In genomic region chr17:28279780-28280422, GRCm38 (mm10) we compare ENCODE assay signal across 9 mouse cellular contexts. TPM values are rescaled to one million over a fixed set of nuclear protein-coding genes. Genes with fewer than 3 reads are reported as not detected.
DNase-seq lines count a peak whose midpoint lies in the region; ATAC-seq and TF ChIP-seq lines count a peak whose summit lies in the region.
"Had no signal": no experiment of that assay in that cellular context is flagged by ENCODE, and none has a peak within 500 bp of the region (broad histone marks: within the 10 kb centered on the region; RNA-seq: fewer than 3 reads in every experiment).

No protein-coding gene starts in this region.

- H3K9me3 ChIP-seq in kidney, embryonic 15.5 days (replicated peaks), result no peaks in the 10 kb centered on the region
- H3K9me3 ChIP-seq: liver, embryonic 13.5 days had no signal

- intact Hi-C loops in gastrocnemius, postnatal 14 days (cut with DNase I; ENCODE audit: low total_unique reads), result no loop called here

- no peak overlapping the region for H3K4me3 ChIP-seq in kidney, embryonic 15.5 days (replicated peaks)
- no peak overlapping the region for H3K4me3 ChIP-seq in layer of hippocampus, adult 2 months
- H3K4me3 ChIP-seq: liver, embryonic 13.5 days had no signal

- H3K9ac ChIP-seq in kidney, embryonic 15.5 days, result no peak overlapping the region
- H3K9ac ChIP-seq: liver, embryonic 13.5 days had no signal

- H3K4me2 ChIP-seq in kidney, embryonic 15.5 days, result peak overlapping the region; percentile 19; the same call in 1 of the 2 replicates
- H3K4me2 ChIP-seq: liver, embryonic 13.5 days had no signal

- no peaks in the 10 kb centered on the region for H3K27me3 ChIP-seq in kidney, embryonic 15.5 days
- H3K27me3 ChIP-seq: liver, embryonic 13.5 days had no signal

- WGBS in kidney, embryonic 15.5 days, result 61% methylated on average over 15 of the region's 15 CpGs

- H3K27ac ChIP-seq in kidney, embryonic 15.5 days, result peak overlapping the region; percentile 76
- no peak overlapping the region for H3K27ac ChIP-seq in layer of hippocampus, adult 2 months
- H3K27ac ChIP-seq: liver, embryonic 13.5 days had no signal

- peak; percentile 29 for DNase-seq in right cerebral cortex, postnatal 4 days
- no peak for DNase-seq in right cerebral cortex, adult 18-20 months
- DNase-seq in gastrocnemius, postnatal 14 days, result peak; percentile 74
- DNase-seq in lung, postnatal 36 days, result peak; percentile 80
- DNase-seq in layer of hippocampus, adult 2 months (ENCODE audit: low spot score in 2 of 2), result no peak
- DNase-seq in cerebellum, postnatal 4 days (ENCODE audit: low spot score in 2 of 2), result no peak
- DNase-seq in spleen, adult 18-20 months, result no peak
- DNase-seq: liver, embryonic 13.5 days had no signal

- H3K4me1 ChIP-seq in kidney, embryonic 15.5 days, result peaks cover 73% of the 10 kb centered on the region

- ATAC-seq in kidney, embryonic 15.5 days (replicated peaks; ENCODE audit: low FRiP score), result peak; percentile 65; the same call in 1 of the 2 replicates

- TF ChIP-seq CTCF in layer of hippocampus, adult 2 months (conservative IDR thresholded peaks at IDR 0.05), result no peak

- no peaks in the 10 kb centered on the region for H3K36me3 ChIP-seq in kidney, embryonic 15.5 days
- H3K36me3 ChIP-seq: liver, embryonic 13.5 days had no signal

RNA-seq across cellular contexts. Expression of gene Fance, which starts 33.4 kb away (rescaled TPM):
- total RNA-seq in gastrocnemius, postnatal 14 days (2021), result 10 to 100 TPM; 10.2 to 10.4 TPM
- polyA plus RNA-seq in kidney, embryonic 15.5 days (2015; fragmentation: Nextera tagmentation; extraction: Ambion mirVana), result 28.4 and 33.7 TPM in 2 replicates
- total RNA-seq in layer of hippocampus, adult 2 months (2021), result 10 to 100 TPM; 30.3 to 34.9 TPM

RNA-seq across cellular contexts. Expression of gene Ppard, which starts 47.4 kb away (rescaled TPM):
- 10 to 100 TPM; 29.2 to 29.5 TPM for total RNA-seq in gastrocnemius, postnatal 14 days (2021)
- polyA plus RNA-seq in kidney, embryonic 15.5 days (2015; fragmentation: Nextera tagmentation; extraction: Ambion mirVana), result 2.3 and 2.7 TPM in 2 replicates
- total RNA-seq in layer of hippocampus, adult 2 months (2021), result 10 to 100 TPM; 22.1 to 23.0 TPM

RNA-seq across cellular contexts. Expression of gene Rpl10a, which starts 48.4 kb away (rescaled TPM):
- total RNA-seq in gastrocnemius, postnatal 14 days (2021), result 100 to 1,000 TPM; 541 to 620 TPM
- 643 and 689 TPM in 2 replicates for polyA plus RNA-seq in kidney, embryonic 15.5 days (2015; fragmentation: Nextera tagmentation; extraction: Ambion mirVana)
- 100 to 1,000 TPM; 345 to 350 TPM for total RNA-seq in layer of hippocampus, adult 2 months (2021)

Comparison
In these comparisons a context has a peak if more than half of its experiments do, and no peak if none do; other contexts are left out.
1. DNase-seq: peak in right cerebral cortex, postnatal 4 days (single experiment), gastrocnemius, postnatal 14 days (single experiment) and lung, postnatal 36 days (single experiment); none in right cerebral cortex, adult 18-20 months (single experiment), layer of hippocampus, adult 2 months (0 of 2), cerebellum, postnatal 4 days (0 of 2) and spleen, adult 18-20 months (0 of 2).